Mouse (Mus musculus) gastrocnemius, postnatal 25 days (tissue): ENCODE results near the gene Psg22. TPM values are rescaled to one million over a fixed set of nuclear protein-coding genes. Genes with fewer than 3 reads are reported as not detected.
"Not testable (repeated sequence)": the region's sequence is repeated elsewhere in the genome, so short reads cannot be mapped to it uniquely, and the experiment has no call there.

ENCODE experiments used
- DNase-seq: peaks from one replicate; pipeline ENCODE4 v3.0.0; 2022
- long read RNA-seq, 2 experiments: library from polyadenylated mRNA; stranded (forward); transcript quantifications; one replicate each; pipeline ENCODE4 v2.0.0; 2021
- total RNA-seq, 2 experiments: library from RNA; stranded (reverse); gene quantifications; 1 replicate in 1 of 2; 2 replicates in 1 of 2; pipeline ENCODE4 v1.2.3; 2021

Gene Psg22
- total RNA-seq = not detected
- long read RNA-seq, experiment 1 = 0 reads
- long read RNA-seq, experiment 2 = 0 reads

DNA sequence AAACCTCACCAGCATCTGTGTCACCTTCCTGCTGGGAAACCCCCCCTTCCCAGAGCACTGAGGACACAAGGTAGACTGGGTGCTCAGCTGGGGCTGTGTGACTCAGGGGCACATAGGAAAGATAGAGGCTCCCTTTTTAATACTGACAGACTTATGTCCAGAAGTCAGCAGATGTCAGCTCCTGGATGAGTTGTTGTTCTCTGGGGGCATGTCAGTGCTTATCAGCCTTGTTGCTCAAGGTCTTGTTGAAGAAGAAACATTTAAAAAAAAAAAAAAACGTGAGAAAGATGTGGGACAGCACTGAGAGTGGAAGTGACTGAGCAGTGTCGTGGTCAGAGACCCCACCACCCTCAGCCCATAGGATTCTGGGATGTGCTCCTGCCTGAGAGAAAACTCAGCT, at the start of gene Psg22:
Gene Psg22 (plus strand): TSS at position 301 of the 400 bp plus-strand sequence.
- DNase-seq = no peak

GRCm38 (mm10) chr7:18679772-18680171, 38.1 kb upstream of the Psg22 start:
- no peak for DNase-seq

DNA sequence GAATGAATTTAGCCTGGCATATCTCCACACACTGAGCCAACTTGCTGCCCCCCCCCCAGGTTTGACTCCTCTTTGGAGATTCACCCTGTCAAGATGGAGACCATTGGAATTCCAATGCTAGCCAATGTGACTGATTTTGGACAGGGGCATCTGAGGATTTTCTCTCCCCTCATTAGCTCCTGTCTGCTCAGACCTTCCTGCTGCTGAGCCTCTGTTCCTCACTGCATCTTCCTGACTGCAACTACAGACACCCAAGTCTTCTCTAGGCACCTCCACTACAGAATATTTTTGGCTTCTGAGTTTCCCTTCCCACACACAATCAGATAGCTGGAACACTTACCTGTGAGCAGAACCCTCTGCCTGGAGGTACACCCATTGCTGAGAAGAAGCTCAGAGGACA, 32.3 kb upstream of the Psg22 start:
- DNase-seq = no peak

GRCm38 (mm10) chr7:18686085-18686484, 31.8 kb upstream of the Psg22 start, which contains the start of gene Psg20:
Gene Psg20, minus strand, starts transcription at chr7:18686185.
- no peak for DNase-seq

DNA sequence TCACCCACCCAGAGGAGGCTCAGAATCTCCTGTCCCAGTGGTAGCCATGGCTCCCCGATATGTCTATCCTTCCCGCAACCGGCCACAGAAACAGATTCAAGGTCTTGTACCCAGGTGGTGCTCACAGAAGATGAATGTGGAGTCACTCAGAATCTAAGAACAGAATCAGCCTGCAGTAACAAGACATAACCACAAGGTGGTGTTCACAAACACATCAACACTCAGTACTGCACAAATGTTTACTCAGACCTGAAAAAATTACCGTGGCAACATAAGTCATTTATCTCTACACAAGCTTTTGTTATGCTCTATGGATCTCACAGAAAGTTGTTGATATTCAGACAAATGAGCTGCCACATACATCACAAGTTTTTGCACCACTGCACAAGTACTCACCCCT, 7.6 kb upstream of the Psg22 start:
- DNase-seq = not testable (repeated sequence)

- DNase-seq = no peak
Observed at GRCm38 (mm10) chr7:18710846-18711245, 7.0 kb upstream of the Psg22 start.

GRCm38 (mm10) chr7:18715546-18715945, 2.3 kb upstream of the Psg22 start:
- no peak for DNase-seq

DNA sequence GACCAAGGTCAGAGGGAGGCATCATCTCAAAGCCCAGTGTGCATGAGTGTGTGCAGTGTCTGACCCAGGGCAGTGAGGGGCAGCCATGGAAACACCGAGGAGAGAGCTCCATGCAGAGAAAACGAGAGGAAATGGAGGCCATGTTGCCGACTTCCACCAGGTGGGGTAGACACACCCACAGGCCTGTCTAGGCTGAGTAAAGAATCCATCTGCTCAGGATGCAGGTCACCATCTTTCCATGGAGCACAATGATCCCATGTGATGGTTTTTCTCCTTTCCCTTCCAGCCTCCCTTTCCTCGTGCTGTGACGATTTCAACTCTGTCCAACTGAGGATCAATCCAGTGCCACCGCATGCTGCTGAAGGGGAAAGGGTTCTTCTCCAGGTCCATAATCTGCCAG, 6.1 kb downstream of the Psg22 start:
- DNase-seq = no peak

- not testable (repeated sequence) for DNase-seq
Observed at GRCm38 (mm10) chr7:18725931-18726330, 8.0 kb downstream of the Psg22 start.

DNA sequence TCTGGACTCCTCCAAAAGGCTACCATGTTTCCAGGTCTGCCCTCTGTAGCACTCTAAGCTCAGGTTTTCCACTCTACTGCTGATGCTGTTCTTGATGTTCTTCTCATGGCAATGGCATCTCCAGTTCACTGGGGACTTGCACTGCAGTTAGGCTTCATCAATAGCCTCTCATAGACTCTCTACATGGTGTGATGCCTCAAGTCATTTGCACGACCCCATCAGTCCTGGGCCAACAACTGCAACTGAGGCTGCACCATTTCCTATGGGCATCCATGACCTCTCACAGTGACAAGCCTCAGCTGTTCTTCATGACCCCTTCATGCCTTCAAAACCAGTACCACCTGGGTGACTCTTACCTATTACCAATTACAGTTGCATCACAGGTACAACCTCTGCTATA, 10.5 kb downstream of the Psg22 start:
- no peak for DNase-seq

DNA sequence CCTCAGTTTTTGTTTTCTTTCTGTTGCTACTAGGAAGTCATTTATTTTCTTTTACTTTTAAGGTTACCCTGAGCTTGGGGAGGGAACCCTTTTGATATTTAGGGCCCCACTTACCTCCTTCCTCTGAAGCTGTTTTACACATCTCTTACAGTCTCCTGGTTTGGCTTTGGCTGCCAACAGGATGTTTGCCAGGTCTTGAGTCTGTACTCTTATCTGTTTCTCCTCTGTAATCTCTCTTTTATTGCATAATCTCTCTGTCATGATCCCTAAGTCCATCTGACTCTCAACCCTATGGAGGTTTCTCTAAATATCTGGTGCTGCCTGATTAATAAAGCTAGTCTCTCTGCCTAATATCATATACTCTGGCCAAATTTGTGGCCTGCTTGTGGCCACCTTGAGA, 15.2 kb downstream of the Psg22 start:
- no peak for DNase-seq

GRCm38 (mm10) chr7:18734451-18734850, 16.6 kb downstream of the Psg22 start:
- DNase-seq = no peak

DNA sequence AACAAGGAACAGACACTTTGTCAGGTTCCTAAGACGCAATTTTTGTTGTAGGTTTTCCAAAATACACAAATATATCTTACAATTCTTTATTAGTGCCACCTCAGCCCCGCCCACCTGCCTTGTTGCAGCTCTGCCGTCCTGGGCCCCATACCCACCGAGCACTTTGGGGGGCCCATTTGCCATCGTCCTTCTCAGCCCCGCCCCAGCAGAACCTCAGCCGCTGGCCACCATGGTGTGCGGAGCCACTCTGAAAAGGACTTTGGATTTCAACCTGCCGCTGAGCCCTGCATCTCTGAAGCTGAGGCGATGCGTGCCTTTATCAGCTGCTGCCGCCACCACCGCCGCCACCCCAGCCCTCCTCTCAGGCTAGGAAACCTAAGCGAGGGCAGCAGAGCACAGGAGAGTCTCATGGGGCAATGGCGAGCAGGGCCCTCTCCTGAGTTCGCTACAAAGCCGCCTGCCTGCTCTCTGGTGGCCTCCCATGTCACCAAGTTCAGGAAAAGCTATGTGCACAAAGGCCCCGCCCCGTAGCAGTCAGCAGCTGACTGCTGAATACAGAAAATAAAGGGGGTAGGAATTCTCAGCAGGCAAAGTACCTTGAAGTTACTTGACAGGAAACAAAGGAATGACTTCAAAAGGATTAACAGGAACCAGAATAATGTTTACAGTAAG, 28.4 kb downstream of the Psg22 start:
- DNase-seq = no peak

DNA sequence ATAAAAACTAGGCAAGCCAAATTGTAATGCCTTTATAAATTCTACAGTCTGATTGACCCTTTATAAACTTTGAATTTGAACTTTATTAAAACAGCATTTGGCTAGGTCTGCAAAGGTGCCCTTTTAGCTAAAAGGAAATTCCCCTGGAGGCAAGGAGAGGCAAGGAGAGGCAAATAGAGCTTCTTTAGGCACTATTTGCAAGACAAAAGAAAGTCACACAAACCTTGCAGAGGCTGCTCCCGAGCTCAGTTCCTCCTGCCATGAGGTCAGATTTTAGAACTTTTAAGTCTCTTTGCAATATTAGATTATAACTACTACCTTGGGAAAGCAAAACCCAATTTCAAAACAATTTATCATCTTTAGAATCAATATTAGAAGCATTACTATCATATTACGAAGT, 29.5 kb downstream of the Psg22 start:
- not testable (repeated sequence) for DNase-seq

- DNase-seq = no peak
Observed at GRCm38 (mm10) chr7:18748994-18749895, 31.4 kb downstream of the Psg22 start.

- DNase-seq = peak; percentile 10
Observed at GRCm38 (mm10) chr7:18749896-18750477, 32.1 kb downstream of the Psg22 start.

- not testable (repeated sequence) for DNase-seq
Observed at GRCm38 (mm10) chr7:18760152-18760551, 42.3 kb downstream of the Psg22 start.

DNA sequence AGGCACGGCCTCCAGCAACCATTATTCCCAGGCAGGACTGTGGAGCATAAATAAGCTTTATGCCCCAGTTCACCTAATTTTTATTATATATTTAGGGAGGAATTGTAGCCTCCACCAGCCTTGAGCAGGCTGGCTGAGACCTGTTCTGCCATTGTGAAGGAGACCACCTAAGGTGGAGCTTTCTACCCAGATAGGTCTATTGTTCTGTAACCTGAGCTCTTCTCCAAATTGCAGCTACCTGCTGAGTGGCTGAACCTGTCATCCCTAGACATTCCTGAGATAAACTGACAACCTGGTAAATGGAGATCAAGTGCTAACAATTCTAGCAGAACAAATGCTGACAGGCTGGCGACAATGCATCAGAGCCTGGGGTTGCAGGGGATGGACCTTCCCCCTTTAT, 45.0 kb downstream of the Psg22 start:
- DNase-seq = not testable (repeated sequence)
